Mouse (Mus musculus): Measurements from ENCODE around the gene Zfp648. TPM values are rescaled to one million over a fixed set of nuclear protein-coding genes. Genes with fewer than 3 reads are reported as not detected.

Gene Zfp648
- polyA plus RNA-seq, 2 experiments = 1.1 to 5.9 TPM

DNA sequence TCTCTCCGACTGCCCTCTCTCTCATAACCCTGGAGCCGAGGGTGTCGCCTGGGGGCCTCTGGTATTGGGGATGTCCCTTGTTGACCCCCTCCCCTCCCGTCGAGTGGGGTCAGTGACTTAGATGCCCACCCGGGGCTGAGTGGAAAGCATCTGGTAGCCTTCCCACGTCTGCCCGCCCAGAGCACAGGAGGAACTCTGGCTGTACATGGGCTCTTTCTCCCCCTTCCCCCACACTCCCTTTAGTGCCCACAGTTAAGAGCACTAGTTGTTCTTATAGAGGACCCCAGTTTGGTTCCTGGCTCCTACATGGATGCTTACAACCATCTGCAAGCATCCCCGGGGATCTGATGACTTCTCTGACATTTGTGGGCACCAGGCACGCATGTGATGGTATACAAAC is 2.1 kb upstream of the Zfp648 start:
- Histone ChIP-seq H3K4me3 (replicated peaks; ENCODE audit: low read length) (no peak overlapping the region), H3K4me2 (replicated peaks; ENCODE audit: low read depth, low read length, severe bottlenecking) (no peak overlapping the region), H3K36me3 (ENCODE audit: control insufficient read depth, insufficient read depth, low read length) (no peaks in the 10 kb centered on the region), H3K27ac (replicated peaks; ENCODE audit: low read depth, low read length) (no peak overlapping the region), H3K9ac (ENCODE audit: low read depth, low read length, severe bottlenecking) (no peak overlapping the region), H3K27me3 (ENCODE audit: control insufficient read depth, insufficient read depth, low read length) (peaks cover 5% of the 10 kb centered on the region), H3K9me3 (ENCODE audit: control insufficient read depth, low read length) (no peaks in the 10 kb centered on the region), H3K4me1 (ENCODE audit: control insufficient read depth, insufficient read depth, low read length) (peaks cover 16% of the 10 kb centered on the region; the same call in 1 of the 2 replicates)
- no peak for DNase-seq (ENCODE audit: low spot score)
- no peak for TF ChIP-seq POLR2A (IDR thresholded peaks at IDR 0.05; ENCODE audit: borderline replicate concordance, extremely low read depth, insufficient read depth, insufficient read length)
- WGBS = 93% methylated on average over 10 of the region's 10 CpGs
- no peak for ATAC-seq (ENCODE audit: low FRiP score, low read depth)

DNA sequence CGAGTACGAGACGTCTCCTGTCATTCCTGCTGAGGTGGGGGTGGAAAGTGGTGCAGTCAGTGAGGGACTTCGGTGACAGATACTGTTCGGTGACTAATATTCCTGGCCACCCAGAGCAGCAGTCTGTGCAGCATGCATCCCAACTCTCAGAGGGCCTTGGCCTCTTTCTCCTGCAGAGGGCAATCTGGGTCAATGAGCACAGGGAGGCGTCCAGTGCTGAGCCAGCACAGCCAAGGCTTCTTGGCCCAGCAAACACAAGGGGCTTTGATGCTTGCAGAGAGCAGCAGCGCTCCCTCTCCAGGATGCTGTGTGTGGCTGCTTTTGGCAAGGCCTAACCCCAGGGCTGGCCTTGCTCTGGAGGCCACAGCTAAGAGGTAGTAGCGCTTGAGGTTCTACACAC is 1.6 kb downstream of the Zfp648 start:
- Histone ChIP-seq H3K4me1 (ENCODE audit: control insufficient read depth, insufficient read depth, low read length) (peaks cover 18% of the 10 kb centered on the region; the same call in 1 of the 2 replicates), H3K27ac (replicated peaks; ENCODE audit: low read depth, low read length) (no peak overlapping the region), H3K36me3 (ENCODE audit: control insufficient read depth, insufficient read depth, low read length) (no peaks in the 10 kb centered on the region; the same call in 1 of the 2 replicates), H3K9me3 (ENCODE audit: control insufficient read depth, low read length) (no peaks in the 10 kb centered on the region), H3K9ac (ENCODE audit: low read depth, low read length, severe bottlenecking) (no peak overlapping the region), H3K4me3 (replicated peaks; ENCODE audit: low read length) (no peak overlapping the region), H3K4me2 (replicated peaks; ENCODE audit: low read depth, low read length, severe bottlenecking) (0 out of 2 replicates have a peak overlapping the region, but pooled peaks have one; percentile 8), H3K27me3 (ENCODE audit: control insufficient read depth, insufficient read depth, low read length) (peaks cover 29% of the 10 kb centered on the region)
- DNase-seq (ENCODE audit: low spot score) (no peak), ATAC-seq (ENCODE audit: low FRiP score, low read depth) (no peak)
- WGBS = 68% methylated on average over 7 of the region's 8 CpGs
- no peak for TF ChIP-seq POLR2A (IDR thresholded peaks at IDR 0.05; ENCODE audit: borderline replicate concordance, extremely low read depth, insufficient read depth, insufficient read length)

DNA sequence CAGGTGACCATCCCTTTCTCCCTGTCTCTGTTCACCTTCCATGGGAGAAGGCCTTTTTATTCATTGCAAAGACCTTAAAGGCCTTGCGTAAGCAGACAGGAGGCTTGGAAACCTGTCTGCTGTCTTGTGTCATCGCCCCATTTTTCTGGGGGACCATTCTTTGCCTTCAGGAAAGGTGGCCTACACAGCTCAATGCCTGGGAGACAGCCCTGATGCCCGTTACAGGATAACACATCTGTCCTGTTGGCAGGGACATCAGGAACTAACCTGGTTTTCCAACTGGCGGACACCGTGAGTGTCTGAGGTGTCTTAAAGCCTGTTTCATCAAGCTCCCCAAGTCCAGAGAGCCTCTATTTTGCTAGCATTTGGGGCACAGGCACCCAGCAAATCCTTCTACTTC is 2.4 kb downstream of the Zfp648 start:
- H3K9me3 ChIP-seq (ENCODE audit: control insufficient read depth, low read length) = no peaks in the 10 kb centered on the region
- ATAC-seq (ENCODE audit: low FRiP score, low read depth) (no peak), DNase-seq (ENCODE audit: low spot score) (no peak)
- no peak overlapping the region for H3K9ac ChIP-seq (ENCODE audit: low read depth, low read length, severe bottlenecking)
- no peak overlapping the region for H3K27ac ChIP-seq (replicated peaks; ENCODE audit: low read depth, low read length)
- H3K4me2 ChIP-seq (replicated peaks; ENCODE audit: low read depth, low read length, severe bottlenecking) = no peak overlapping the region
- H3K4me1 ChIP-seq (ENCODE audit: control insufficient read depth, insufficient read depth, low read length) = peaks cover 18% of the 10 kb centered on the region; the same call in 1 of the 2 replicates
- TF ChIP-seq POLR2A (IDR thresholded peaks at IDR 0.05; ENCODE audit: borderline replicate concordance, extremely low read depth, insufficient read depth, insufficient read length) = no peak
- H3K36me3 ChIP-seq (ENCODE audit: control insufficient read depth, insufficient read depth, low read length) = no peaks in the 10 kb centered on the region; the same call in 1 of the 2 replicates
- 86% methylated on average over 5 of the region's 5 CpGs for WGBS
- H3K27me3 ChIP-seq (ENCODE audit: control insufficient read depth, insufficient read depth, low read length) = peaks cover 29% of the 10 kb centered on the region
- H3K4me3 ChIP-seq (replicated peaks; ENCODE audit: low read length) = no peak overlapping the region

DNA sequence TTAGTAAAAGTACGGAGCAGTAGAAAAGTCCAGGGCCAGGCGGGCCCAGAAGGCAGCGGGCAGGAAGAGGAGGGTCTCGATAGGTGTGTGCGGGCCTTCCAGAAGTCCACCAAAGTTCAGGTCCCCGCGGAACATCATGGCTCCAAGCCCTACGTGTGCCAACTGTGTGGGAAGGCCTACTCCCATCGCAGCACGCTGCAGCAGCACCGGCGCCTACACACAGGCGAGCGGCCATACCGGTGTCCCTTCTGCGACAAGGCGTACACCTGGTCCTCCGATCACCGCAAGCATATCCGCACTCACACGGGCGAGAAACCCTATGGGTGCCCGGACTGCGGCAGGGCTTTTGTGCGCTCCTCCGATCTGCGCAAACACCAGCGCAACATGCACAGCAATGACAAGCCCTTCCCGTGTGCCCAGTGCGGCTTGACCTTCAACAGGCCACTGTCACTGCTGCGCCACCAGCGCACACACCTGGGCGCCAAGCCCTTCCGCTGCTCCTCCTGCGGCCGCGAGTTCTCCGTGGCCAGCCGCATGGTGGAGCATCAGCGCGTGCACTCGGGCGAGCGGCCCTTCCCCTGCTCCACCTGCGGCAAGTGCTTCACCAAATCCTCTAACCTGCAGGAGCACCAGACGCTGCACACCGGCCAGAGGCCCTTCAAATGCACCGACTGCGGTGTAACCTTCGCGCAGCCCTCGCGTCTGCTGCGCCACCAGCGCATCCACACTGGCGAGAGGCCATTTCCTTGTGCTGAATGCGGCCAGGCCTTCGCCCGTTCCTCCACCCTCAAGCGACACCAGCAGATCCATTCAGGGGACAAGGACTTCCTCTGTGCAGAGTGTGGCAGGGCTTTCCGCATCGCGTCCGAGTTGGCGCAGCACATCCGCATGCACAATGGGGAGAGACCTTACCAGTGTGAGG is 3.9 kb downstream of the Zfp648 start:
- no peak for ATAC-seq (ENCODE audit: low FRiP score, low read depth)

DNA sequence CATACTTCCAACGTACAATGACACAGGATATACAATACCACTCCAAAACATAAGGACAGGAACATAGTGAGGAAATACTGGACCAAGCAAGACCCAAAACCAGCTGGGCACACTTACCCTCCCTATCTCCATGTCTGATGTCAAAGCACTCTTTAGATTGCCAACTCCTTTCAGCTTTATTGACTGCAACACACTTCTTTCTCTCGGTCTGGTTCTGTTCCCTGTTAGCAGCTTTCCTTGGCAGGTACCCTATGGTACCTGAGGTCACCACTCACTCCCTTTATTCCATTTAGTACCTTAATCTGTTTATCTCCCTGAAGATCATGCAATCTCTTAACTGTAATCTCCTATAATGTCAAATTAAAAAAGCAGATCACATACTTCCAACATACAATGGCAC is 19.0 kb downstream of the Zfp648 start:
- WGBS = 82% methylated on average over 2 of the region's 2 CpGs
- H3K27me3 ChIP-seq (ENCODE audit: control insufficient read depth, insufficient read depth, low read length) = no peaks in the 10 kb centered on the region
- no peaks in the 10 kb centered on the region for H3K9me3 ChIP-seq (ENCODE audit: control insufficient read depth, low read length)
- no peaks in the 10 kb centered on the region for H3K36me3 ChIP-seq (ENCODE audit: control insufficient read depth, insufficient read depth, low read length)
- no peak overlapping the region for H3K27ac ChIP-seq (replicated peaks; ENCODE audit: low read depth, low read length)
- H3K9ac ChIP-seq (ENCODE audit: low read depth, low read length, severe bottlenecking) = no peak overlapping the region
- ATAC-seq (ENCODE audit: low FRiP score, low read depth) (no peak), DNase-seq (ENCODE audit: low spot score) (no peak)
- no peak overlapping the region for H3K4me3 ChIP-seq (replicated peaks; ENCODE audit: low read length)
- no peak for TF ChIP-seq POLR2A (IDR thresholded peaks at IDR 0.05; ENCODE audit: borderline replicate concordance, extremely low read depth, insufficient read depth, insufficient read length)
- no peaks in the 10 kb centered on the region for H3K4me1 ChIP-seq (ENCODE audit: control insufficient read depth, insufficient read depth, low read length)
- no peak overlapping the region for H3K4me2 ChIP-seq (replicated peaks; ENCODE audit: low read depth, low read length, severe bottlenecking)

More for the DNA sequence above, 3.9 kb downstream of the Zfp648 start:
- Histone ChIP-seq H3K9me3 (ENCODE audit: control insufficient read depth, low read length) (no peaks in the 10 kb centered on the region), H3K4me2 (replicated peaks; ENCODE audit: low read depth, low read length, severe bottlenecking) (peak overlapping the region; percentile 49), H3K27ac (replicated peaks; ENCODE audit: low read depth, low read length) (no peak overlapping the region), H3K9ac (ENCODE audit: low read depth, low read length, severe bottlenecking) (no peak overlapping the region), H3K4me3 (replicated peaks; ENCODE audit: low read length) (peak overlapping the region; percentile 26), H3K4me1 (ENCODE audit: control insufficient read depth, insufficient read depth, low read length) (peaks cover 18% of the 10 kb centered on the region; the same call in 1 of the 2 replicates), H3K36me3 (ENCODE audit: control insufficient read depth, insufficient read depth, low read length) (no peaks in the 10 kb centered on the region; the same call in 1 of the 2 replicates), H3K27me3 (ENCODE audit: control insufficient read depth, insufficient read depth, low read length) (peaks cover 29% of the 10 kb centered on the region)
- WGBS = 13% methylated on average over 59 of the region's 66 CpGs
- no peak for TF ChIP-seq POLR2A (IDR thresholded peaks at IDR 0.05; ENCODE audit: borderline replicate concordance, extremely low read depth, insufficient read depth, insufficient read length)
- DNase-seq (ENCODE audit: low spot score) = no peak

All from limb, embryonic 14.5 days (tissue).